ENCODE assay signal across 9 mouse cellular contexts in the genomic region with DNA sequence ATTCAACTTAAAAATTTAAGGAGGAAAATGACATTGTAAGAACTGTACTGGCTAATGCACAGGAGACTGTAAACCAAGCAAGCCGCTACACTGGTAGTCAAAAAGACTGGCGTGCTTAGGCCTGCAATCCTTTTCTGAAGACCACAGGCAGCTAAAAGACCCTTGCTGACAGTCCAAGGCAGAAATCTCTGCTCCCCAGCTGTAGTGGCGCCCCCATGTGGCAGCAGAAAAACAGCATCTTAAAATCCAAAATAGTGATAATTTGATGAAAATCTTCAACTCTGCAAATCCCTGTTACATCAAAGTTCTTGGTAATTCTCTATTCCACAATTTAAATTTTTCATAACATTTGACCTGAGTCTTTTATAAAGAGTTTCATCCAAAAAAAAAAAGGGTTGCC. TPM values are rescaled to one million over a fixed set of nuclear protein-coding genes. Genes with fewer than 3 reads are reported as not detected.
DNase-seq lines count a peak whose midpoint lies in the region; ATAC-seq and TF ChIP-seq lines count a peak whose summit lies in the region.
"Had no signal": no experiment of that assay in that cellular context is flagged by ENCODE, and none has a peak within 500 bp of the region (broad histone marks: within the 10 kb centered on the region; RNA-seq: fewer than 3 reads in every experiment).

No protein-coding gene starts in this region.

- intact Hi-C loops in heart, adult 2 months (cut with DNase I) = no loop called here

- TF ChIP-seq CTCF in heart, adult 2 months (IDR thresholded peaks at IDR 0.05) = peak; percentile 36
- peak; percentile 43 for TF ChIP-seq CTCF in lung, postnatal 0 days (IDR thresholded peaks at IDR 0.05)
- no peak for TF ChIP-seq CTCF in lung, adult 2 months (IDR thresholded peaks at IDR 0.05; ENCODE audit: insufficient read depth, low read length)

- DNase-seq in heart, adult 2 months = no peak
- DNase-seq in heart, adult 11 months = no peak
- no peak for DNase-seq in lung, postnatal 0 days (ENCODE audit: low spot score)
- no peak for DNase-seq in lung, adult 18-20 months
- DNase-seq in cerebellum, adult 18-20 months = peak; percentile 64 to 76
- DNase-seq in limb, embryonic 11.5 days (ENCODE audit: low spot score) = peak; percentile 57
- no peak for DNase-seq in lung, adult 2 months

- no peak for ATAC-seq in lung, postnatal 0 days
- no peak for ATAC-seq in limb, embryonic 11.5 days (ENCODE audit: insufficient number of reproducible peaks, low FRiP score, low TSS enrichment, low read depth)
- ATAC-seq in megakaryocyte-erythroid progenitor cell, adult 5-6 weeks (replicated peaks; ENCODE audit: low FRiP score, low TSS enrichment, poor library complexity, severe bottlenecking) = no peak

- 33% methylated on average over 3 of the region's 3 CpGs for WGBS in heart, adult 2 months
- 48% methylated on average over 3 of the region's 3 CpGs for WGBS in lung, postnatal 0 days
- 37% methylated on average over 3 of the region's 3 CpGs for WGBS in limb, embryonic 11.5 days
- 53% methylated on average over 3 of the region's 3 CpGs for WGBS in lung, adult 2 months

- TF ChIP-seq POLR2A in heart, adult 2 months (IDR thresholded peaks at IDR 0.05; ENCODE audit: insufficient read depth, low read depth, low read length) = no peak
- no peak for TF ChIP-seq POLR2A in lung, adult 2 months (IDR thresholded peaks at IDR 0.05; ENCODE audit: borderline replicate concordance, extremely low read depth, low read depth, low read length)

- TF ChIP-seq EP300 in heart, adult 2 months (IDR thresholded peaks at IDR 0.05; ENCODE audit: insufficient read depth, low read depth, low read length) = no peak
- no peak for TF ChIP-seq EP300 in lung, postnatal 0 days (IDR thresholded peaks at IDR 0.05)

- H3K4me3 ChIP-seq in heart, adult 2 months = no peak overlapping the region
- H3K4me3 ChIP-seq in lung, postnatal 0 days (ENCODE audit: low read depth, low read length) = no peak overlapping the region
- H3K4me3 ChIP-seq in limb, embryonic 11.5 days (ENCODE audit: low read depth, low read length) = no peak overlapping the region
- H3K4me3 ChIP-seq in lung, adult 2 months (replicated peaks; ENCODE audit: extremely low read depth, low read depth, low read length) = no peak overlapping the region

- H3K4me1 ChIP-seq in heart, adult 2 months (ENCODE audit: control insufficient read depth, insufficient read depth, low read length) = no peaks in the 10 kb centered on the region
- H3K4me1 ChIP-seq in lung, postnatal 0 days (ENCODE audit: insufficient read depth, low read depth, low read length) = no peaks in the 10 kb centered on the region
- H3K4me1 ChIP-seq in limb, embryonic 11.5 days (ENCODE audit: control insufficient read depth, insufficient read depth, low read length) = 0 out of 2 replicates have a peak, but pooled peaks cover 2% of the 10 kb centered on the region
- H3K4me1 ChIP-seq in lung, adult 2 months (ENCODE audit: control insufficient read depth, insufficient read depth, low read length) = no peaks in the 10 kb centered on the region

- no peaks in the 10 kb centered on the region for H3K9me3 ChIP-seq in lung, postnatal 0 days (ENCODE audit: low read length)
- H3K9me3 ChIP-seq in limb, embryonic 11.5 days (ENCODE audit: control insufficient read depth, low read length) = no peaks in the 10 kb centered on the region

- no peaks in the 10 kb centered on the region for H3K79me2 ChIP-seq in heart, adult 2 months (replicated peaks; ENCODE audit: control insufficient read depth, insufficient read depth, low read length)

- no peaks in the 10 kb centered on the region for H3K36me3 ChIP-seq in heart, adult 2 months (ENCODE audit: control insufficient read depth, insufficient read depth, low read length)
- no peaks in the 10 kb centered on the region for H3K36me3 ChIP-seq in lung, postnatal 0 days (ENCODE audit: insufficient read depth, low read length)
- no peaks in the 10 kb centered on the region for H3K36me3 ChIP-seq in limb, embryonic 11.5 days (ENCODE audit: control insufficient read depth, insufficient read depth, low read length)
- H3K36me3 ChIP-seq: G1E had no signal

- no peak overlapping the region for H3K27ac ChIP-seq in heart, adult 2 months
- H3K27ac ChIP-seq in lung, postnatal 0 days (ENCODE audit: low read length) = no peak overlapping the region
- H3K27ac ChIP-seq in limb, embryonic 11.5 days (replicated peaks; ENCODE audit: low read depth, low read length) = no peak overlapping the region

- H3K4me2 ChIP-seq in lung, postnatal 0 days (replicated peaks; ENCODE audit: low read depth, low read length) = no peak overlapping the region
- no peak overlapping the region for H3K4me2 ChIP-seq in limb, embryonic 11.5 days (ENCODE audit: low read depth, severe bottlenecking)

- H3K9ac ChIP-seq in heart, adult 2 months (ENCODE audit: low read depth, low read length) = no peak overlapping the region
- no peak overlapping the region for H3K9ac ChIP-seq in lung, postnatal 0 days (replicated peaks; ENCODE audit: low read depth)
- H3K9ac ChIP-seq in limb, embryonic 11.5 days (ENCODE audit: low read length) = no peak overlapping the region

- H3K27me3 ChIP-seq in heart, adult 2 months (ENCODE audit: control insufficient read depth, insufficient read depth, low read length) = peaks cover 3% of the 10 kb centered on the region
- peaks cover 19% of the 10 kb centered on the region for H3K27me3 ChIP-seq in lung, postnatal 0 days (replicated peaks; ENCODE audit: insufficient read depth, low read length)
- peaks cover 24% of the 10 kb centered on the region for H3K27me3 ChIP-seq in limb, embryonic 11.5 days (ENCODE audit: control insufficient read depth, insufficient read depth, low read length)

RNA-seq across cellular contexts. Expression of gene Trhde, which starts 3.8 kb away (rescaled TPM):
- total RNA-seq in heart, adult 2 months (2021) = under 1 TPM; 0.18 to 0.27 TPM
- 0.38 and 0.39 TPM in 2 replicates for polyA plus RNA-seq in heart, adult 2 months (2012; rRNA removed)
- polyA plus RNA-seq in lung, postnatal 0 days (2015; fragmentation: Nextera tagmentation; extraction: Ambion mirVana) = 0.05 TPM in 1 of 2 replicates, not detected in the other
- polyA plus RNA-seq in limb, embryonic 11.5 days (2014; fragmentation: Nextera tagmentation; extraction: Ambion mirVana) = 0.52 and 0.61 TPM in 2 replicates
- total RNA-seq in megakaryocyte-erythroid progenitor cell, adult 5-6 weeks (2014; fragmentation: Nextera tagmentation) = not detected in 2 replicates
- not detected in 2 replicates for total RNA-seq in megakaryocyte-erythroid progenitor cell, adult 5-6 weeks (2017)
- polyA plus RNA-seq in lung, adult 2 months (2012; rRNA removed) = not detected in 2 replicates
- polyA plus RNA-seq: G1E had no signal

Comparison
In these comparisons a context has a peak if more than half of its experiments do, and no peak if none do; other contexts are left out.
1. DNase-seq: peak in cerebellum, adult 18-20 months (2 of 2) and limb, embryonic 11.5 days (single experiment); none in heart, adult 2 months (0 of 2), heart, adult 11 months (single experiment), lung, postnatal 0 days (single experiment), lung, adult 18-20 months (0 of 2) and lung, adult 2 months (single experiment).